Mouse (Mus musculus) heart, adult 8-10 months (tissue): ENCODE results near the gene Tyw1. TPM values are rescaled to one million over a fixed set of nuclear protein-coding genes. Genes with fewer than 3 reads are reported as not detected.

ENCODE experiments used
- DNase-seq: peaks from one replicate; pipeline ENCODE4 v3.0.0; 2022; ENCODE audit warnings: low spot score
- total RNA-seq, 4 experiments: library from RNA; stranded (reverse); gene quantifications; 2 replicates each; pipeline ENCODE4 v1.2.4; 2022

Gene Tyw1
- total RNA-seq, 4 experiments from 2014 or later: 6.9 to 8.4 (median 7.8) TPM

DNA sequence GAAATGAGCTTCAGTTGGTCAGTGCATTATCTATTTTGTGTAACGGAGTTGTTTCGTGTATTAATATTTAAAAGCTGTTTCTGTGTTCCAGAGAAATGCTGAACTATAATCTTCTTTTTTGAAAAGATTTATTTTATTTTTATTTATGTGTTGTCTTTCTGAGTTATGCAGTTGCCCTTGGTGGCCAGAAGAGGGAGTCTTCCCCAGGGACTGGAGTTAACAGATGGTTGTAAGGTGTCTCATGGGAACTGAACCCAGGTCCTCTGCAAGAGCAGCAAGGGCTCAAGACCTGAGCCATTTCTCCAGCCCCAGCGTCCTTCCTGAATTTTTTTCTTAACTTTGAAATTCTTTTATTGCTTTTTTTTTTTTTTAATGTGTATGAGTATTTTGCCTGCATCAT, 59.5 kb downstream of the Tyw1 start:
- no peak for DNase-seq

GRCm38 (mm10) chr5:130316321-130316720, 60.9 kb downstream of the Tyw1 start:
- DNase-seq: no peak

- DNase-seq: no peak
These were observed 64.4 kb downstream of the Tyw1 start for GRCm38 (mm10) chr5:130319783-130320182.

GRCm38 (mm10) chr5:130320485-130320884, 65.1 kb downstream of the Tyw1 start:
- no peak for DNase-seq

DNA sequence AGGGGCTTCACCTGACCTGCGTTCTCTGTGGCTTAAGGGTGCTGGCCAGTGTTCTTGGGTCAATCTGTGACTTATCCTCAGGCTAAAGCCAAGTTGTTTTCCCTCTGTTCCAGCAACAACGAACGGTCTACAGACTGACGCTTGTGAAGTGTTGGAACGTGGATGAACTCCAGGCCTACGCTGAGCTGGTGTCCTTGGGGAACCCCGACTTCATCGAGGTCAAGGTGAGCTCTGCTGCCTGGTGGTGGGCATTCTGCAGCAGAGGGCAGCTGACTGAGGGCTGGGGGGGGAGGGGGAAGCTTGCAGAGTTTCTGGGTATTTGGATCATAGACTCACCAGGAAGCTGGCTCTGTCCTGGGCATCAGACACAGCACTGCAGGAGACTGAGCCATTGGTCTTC, 70.1 kb downstream of the Tyw1 start:
- no peak for DNase-seq

- no peak for DNase-seq
These were observed 72.3 kb downstream of the Tyw1 start for GRCm38 (mm10) chr5:130327615-130328263.

- no peak for DNase-seq
These were observed 72.9 kb downstream of the Tyw1 start for GRCm38 (mm10) chr5:130328366-130328765.

- no peak for DNase-seq
These were observed 74.5 kb downstream of the Tyw1 start for GRCm38 (mm10) chr5:130329889-130330288.

GRCm38 (mm10) chr5:130330801-130331200, 75.4 kb downstream of the Tyw1 start:
- no peak for DNase-seq

GRCm38 (mm10) chr5:130331206-130331605, 75.8 kb downstream of the Tyw1 start:
- no peak for DNase-seq

DNA sequence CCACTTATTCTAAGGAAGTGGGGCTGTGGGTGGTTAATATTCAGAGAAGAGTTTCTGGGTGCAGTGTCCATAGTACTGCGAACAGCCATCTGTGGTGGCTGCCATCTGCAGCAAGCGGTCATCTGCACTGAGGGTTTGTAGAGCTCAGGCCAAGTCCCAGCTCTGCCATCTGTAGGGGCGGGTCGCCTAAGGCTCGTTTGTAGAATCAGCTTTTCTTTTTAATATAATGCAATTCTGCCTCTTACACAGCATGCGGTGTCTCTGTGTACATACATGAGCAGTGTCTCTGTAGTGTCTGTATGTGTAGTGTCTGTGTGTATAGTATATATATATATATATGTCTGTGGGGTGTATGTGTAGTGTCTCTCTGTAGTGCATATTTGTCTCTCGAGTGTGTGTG, 78.1 kb downstream of the Tyw1 start:
- no peak for DNase-seq

GRCm38 (mm10) chr5:130333971-130334370, 78.6 kb downstream of the Tyw1 start:
- no peak for DNase-seq

GRCm38 (mm10) chr5:130335462-130335861, 80.0 kb downstream of the Tyw1 start:
- DNase-seq: no peak

- DNase-seq: no peak
These were observed 85.2 kb downstream of the Tyw1 start for GRCm38 (mm10) chr5:130340656-130341055.

GRCm38 (mm10) chr5:130344999-130345398, 89.6 kb downstream of the Tyw1 start:
- no peak for DNase-seq

- no peak for DNase-seq
These were observed 90.5 kb downstream of the Tyw1 start for GRCm38 (mm10) chr5:130345871-130346270.

DNA sequence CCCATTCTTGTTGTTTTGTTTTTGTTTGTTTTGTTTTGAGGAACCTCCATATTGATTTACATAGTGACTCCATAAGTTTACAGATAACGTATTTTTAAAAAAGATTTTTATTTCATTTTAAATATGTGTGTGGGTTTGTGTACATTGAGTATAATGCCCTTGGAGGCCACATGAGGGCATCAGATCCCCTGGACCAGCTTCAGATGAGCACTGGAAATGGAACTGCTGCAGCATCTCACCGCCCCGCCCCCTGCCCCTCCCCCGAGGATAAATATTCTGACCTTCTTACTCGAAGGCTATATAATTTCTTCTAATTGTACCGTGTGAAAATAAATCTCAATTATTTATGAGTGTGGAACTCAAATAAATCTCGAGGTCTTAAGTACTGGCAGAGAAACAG, 99.8 kb downstream of the Tyw1 start:
- DNase-seq: no peak

GRCm38 (mm10) chr5:130363111-130363510, 107.7 kb downstream of the Tyw1 start:
- no peak for DNase-seq

DNA sequence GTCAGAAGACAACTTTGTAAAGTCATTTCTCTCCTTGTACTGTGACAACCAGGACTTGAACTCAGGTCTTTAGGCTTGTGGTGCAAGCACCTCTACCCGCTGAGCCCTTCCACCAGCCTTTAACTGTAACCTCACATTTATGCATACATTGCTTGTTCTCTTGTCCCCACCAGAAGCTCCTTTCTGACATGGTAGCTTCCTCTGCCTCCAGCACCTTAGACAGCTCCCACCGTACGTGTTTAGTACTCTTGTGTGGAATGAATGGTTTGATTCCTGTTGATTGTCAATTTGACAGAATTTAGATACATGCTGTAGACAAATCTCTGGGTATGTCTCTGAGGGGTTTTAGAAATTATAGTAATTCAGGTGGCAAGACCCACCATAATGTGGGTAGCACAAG, 108.4 kb downstream of the Tyw1 start:
- DNase-seq: no peak

GRCm38 (mm10) chr5:130368236-130368635, 112.8 kb downstream of the Tyw1 start:
- no peak for DNase-seq

- DNase-seq: no peak
These were observed 113.8 kb downstream of the Tyw1 start, which contains the start of gene Caln1 for GRCm38 (mm10) chr5:130369237-130369636. Gene Caln1 (plus strand): TSS chr5:130369455.

DNA sequence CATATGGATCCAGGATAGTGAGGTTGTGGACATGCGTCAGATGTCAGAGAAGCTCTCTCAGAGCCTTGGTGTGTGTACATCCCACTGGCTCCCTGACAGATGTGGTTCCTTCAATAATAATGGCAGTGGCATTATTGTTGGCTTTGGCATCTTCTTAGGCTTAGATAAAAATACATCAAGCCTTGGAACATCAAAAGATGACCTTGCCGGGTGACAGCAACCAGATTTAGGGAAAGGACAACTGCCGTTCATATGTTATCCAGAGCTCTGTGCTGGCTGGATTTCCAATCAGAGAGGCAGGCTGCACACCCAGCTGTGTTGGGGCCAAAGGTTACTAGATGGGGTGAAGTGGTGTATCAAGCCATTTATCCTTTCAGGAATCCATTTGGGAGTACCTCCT, 120.0 kb downstream of the Tyw1 start:
- no peak for DNase-seq

- no peak for DNase-seq
These were observed 128.9 kb downstream of the Tyw1 start, which contains the start of gene A330070K13Rik for GRCm38 (mm10) chr5:130384222-130384912. Gene A330070K13Rik (minus strand): TSS chr5:130384631.
